Comparison of ENCODE assay signal across 9 mouse cellular contexts in the genomic region with DNA sequence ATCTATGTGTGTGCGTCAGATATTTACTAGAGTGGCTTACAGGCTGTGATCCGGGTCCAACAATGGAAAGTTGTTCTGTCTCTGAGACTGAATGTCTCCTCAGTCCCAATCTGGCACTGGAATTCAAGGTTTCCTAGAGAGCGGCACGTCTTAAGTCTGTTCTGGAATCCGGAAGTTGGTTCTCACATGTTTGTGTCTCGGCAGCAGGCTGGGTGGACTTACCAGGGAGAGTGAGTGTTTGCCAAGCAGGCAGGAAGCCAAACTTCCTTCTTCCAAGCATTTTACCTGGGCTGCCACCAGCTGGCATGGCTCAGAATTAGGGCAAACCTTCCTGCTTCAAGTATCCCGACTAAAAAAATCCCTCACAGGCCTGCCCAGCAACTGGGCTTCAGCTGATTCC. TPM values are rescaled to one million over a fixed set of nuclear protein-coding genes. Genes with fewer than 3 reads are reported as not detected.
DNase-seq lines count a peak whose midpoint lies in the region; TF ChIP-seq lines count a peak whose summit lies in the region.
"Had no signal": no experiment of that assay in that cellular context is flagged by ENCODE, and none has a peak within 500 bp of the region (broad histone marks: within the 10 kb centered on the region; RNA-seq: fewer than 3 reads in every experiment).

No protein-coding gene starts in this region.

- no peak for TF ChIP-seq CTCF in gastrocnemius, adult 2 months (IDR thresholded peaks at IDR 0.05)

- peak; percentile 19 for DNase-seq in gastrocnemius, adult 2 months
- DNase-seq in gastrocnemius, adult 18-20 months (ENCODE audit: low spot score) = no peak
- DNase-seq in right cerebral cortex, postnatal 10 days (ENCODE audit: low spot score in 2 of 2) = peak; percentile 38 to 51
- no peak for DNase-seq in right cerebral cortex, postnatal 4 days
- DNase-seq in kidney, postnatal 14 days = peak; percentile 50
- DNase-seq in thymus, postnatal 0 days (ENCODE audit: low spot score) = no peak
- DNase-seq in embryo, embryonic 10 days (ENCODE audit: low spot score) = no peak
- no peak for DNase-seq in layer of hippocampus, postnatal 25 days (ENCODE audit: extremely low spot score in 1 of 2, low spot score in 1 of 2)

- no peak overlapping the region for H3K27ac ChIP-seq in gastrocnemius, adult 2 months
- H3K27ac ChIP-seq: forebrain, embryonic 13.5 days had no signal

- intact Hi-C loops in gastrocnemius, adult 2 months (cut with DNase I) = no loop called here

- no peak overlapping the region for H3K4me3 ChIP-seq in gastrocnemius, adult 2 months
- H3K4me3 ChIP-seq: forebrain, embryonic 13.5 days had no signal

RNA-seq across cellular contexts. Expression of gene Erich3, which starts 59.5 kb away (rescaled TPM):
- under 1 TPM; 0.03 to 0.14 TPM for total RNA-seq in gastrocnemius, adult 2 months (2021)
- total RNA-seq in gastrocnemius, adult 18-20 months (2021) = under 1 TPM; 0.05 TPM
- polyA plus RNA-seq in thymus, postnatal 0 days (2015; fragmentation: Nextera tagmentation; extraction: Ambion mirVana) = 0.44 and 0.55 TPM in 2 replicates
- 1 to 10 TPM; 5.0 to 6.6 TPM for total RNA-seq in layer of hippocampus, postnatal 25 days (2021)

Comparison
In these comparisons a context has a peak if more than half of its experiments do, and no peak if none do; other contexts are left out.
1. DNase-seq: peak in gastrocnemius, adult 2 months (single experiment), right cerebral cortex, postnatal 10 days (2 of 2) and kidney, postnatal 14 days (single experiment); none in gastrocnemius, adult 18-20 months (single experiment), right cerebral cortex, postnatal 4 days (single experiment), thymus, postnatal 0 days (single experiment), embryo, embryonic 10 days (single experiment) and layer of hippocampus, postnatal 25 days (0 of 2).
2. RNA of gene Erich3, which starts 59.5 kb away (total RNA-seq): 5.0 to 6.6 TPM in layer of hippocampus, postnatal 25 days; 0.03 to 0.14 TPM in gastrocnemius, adult 2 months and 0.05 TPM in gastrocnemius, adult 18-20 months; every median in the first group is over 4 times any median in the second.